Mouse (Mus musculus): Measurements from ENCODE around the gene Pea15a. TPM values are rescaled to one million over a fixed set of nuclear protein-coding genes. Genes with fewer than 3 reads are reported as not detected.
"Not testable (repeated sequence)": the region's sequence is repeated elsewhere in the genome, so short reads cannot be mapped to it uniquely, and the experiment has no call there.

Pea15a gene
- 378 and 415 TPM in 2 replicates for polyA plus RNA-seq (2015; fragmentation: Nextera tagmentation; extraction: Ambion mirVana)

- H3K36me3 ChIP-seq = no peaks in the 10 kb centered on the region
- ATAC-seq (ENCODE audit: low FRiP score) = peak; percentile 84
- H3K27me3 ChIP-seq (replicated peaks) = no peaks in the 10 kb centered on the region
- peak within 1 kb of the TSS; percentile 76 for H3K4me2 ChIP-seq
- 1% methylated on average over 36 of the region's 40 CpGs for WGBS
- H3K27ac ChIP-seq (replicated peaks) = peak within 1 kb of the TSS; percentile 93
- H3K9ac ChIP-seq (replicated peaks) = peak within 1 kb of the TSS; percentile 83
- peaks cover 55% of the 10 kb centered on the region for H3K4me1 ChIP-seq
- H3K9me3 ChIP-seq (replicated peaks) = no peaks in the 10 kb centered on the region
- H3K4me3 ChIP-seq (replicated peaks) = peak within 1 kb of the TSS; percentile 80
Observed at GRCm38 (mm10) chr1:172206141-172206917, at the start of gene Pea15a. TSS of gene Pea15a (minus strand) at chr1:172206804.

GRCm38 (mm10) chr1:172247679-172248078, 41.1 kb upstream of the Pea15a start:
- Histone ChIP-seq H3K9ac (replicated peaks) (no peak overlapping the region), H3K27me3 (replicated peaks) (peaks cover 3% of the 10 kb centered on the region; the same call in 1 of the 2 replicates), H3K36me3 (no peaks in the 10 kb centered on the region), H3K4me3 (replicated peaks) (no peak overlapping the region), H3K9me3 (replicated peaks) (no peaks in the 10 kb centered on the region), H3K4me2 (no peak overlapping the region), H3K4me1 (peaks cover 8% of the 10 kb centered on the region; the same call in 1 of the 2 replicates), H3K27ac (replicated peaks) (no peak overlapping the region)
- WGBS = 53% methylated on average over 2 of the region's 2 CpGs
- no peak for ATAC-seq (ENCODE audit: low FRiP score)

- Histone ChIP-seq H3K9ac (replicated peaks) (no peak overlapping the region), H3K27me3 (replicated peaks) (peaks cover 3% of the 10 kb centered on the region; the same call in 1 of the 2 replicates), H3K4me2 (no peak overlapping the region), H3K4me1 (peaks cover 8% of the 10 kb centered on the region; the same call in 1 of the 2 replicates), H3K4me3 (replicated peaks) (no peak overlapping the region), H3K27ac (replicated peaks) (no peak overlapping the region), H3K9me3 (replicated peaks) (no peaks in the 10 kb centered on the region), H3K36me3 (no peaks in the 10 kb centered on the region)
- no peak for ATAC-seq (ENCODE audit: low FRiP score)
- WGBS = 68% methylated on average over 4 of the region's 4 CpGs
Observed at GRCm38 (mm10) chr1:172247216-172247615, 40.6 kb upstream of the Pea15a start.

- not testable (repeated sequence) for H3K27me3 ChIP-seq (replicated peaks); ATAC-seq (ENCODE audit: low FRiP score); H3K4me3 ChIP-seq (replicated peaks); H3K27ac ChIP-seq (replicated peaks); H3K36me3 ChIP-seq; H3K9me3 ChIP-seq (replicated peaks); H3K9ac ChIP-seq (replicated peaks)
- Histone ChIP-seq H3K4me2 (peak overlapping the region; percentile 25), H3K4me1 (peaks cover 10% of the 10 kb centered on the region)
- 55% methylated on average over 23 of the region's 23 CpGs for WGBS
Observed at GRCm38 (mm10) chr1:172244645-172245044, 38.0 kb upstream of the Pea15a start.

- H3K4me2 ChIP-seq = peak overlapping the region; percentile 25
- H3K27me3 ChIP-seq (replicated peaks) = peaks cover 3% of the 10 kb centered on the region; the same call in 1 of the 2 replicates
- H3K9me3 ChIP-seq (replicated peaks) = no peaks in the 10 kb centered on the region
- no peak overlapping the region for H3K4me3 ChIP-seq (replicated peaks)
- ATAC-seq (ENCODE audit: low FRiP score) = no peak
- H3K27ac ChIP-seq (replicated peaks) = no peak overlapping the region
- H3K9ac ChIP-seq (replicated peaks) = no peak overlapping the region
- H3K4me1 ChIP-seq = peaks cover 10% of the 10 kb centered on the region
- 37% methylated on average over 16 of the region's 16 CpGs for WGBS
- H3K36me3 ChIP-seq = no peaks in the 10 kb centered on the region
Observed at GRCm38 (mm10) chr1:172243547-172244205, 37.1 kb upstream of the Pea15a start.

- 20% methylated on average over 2 of the region's 2 CpGs for WGBS
- Histone ChIP-seq H3K4me3 (replicated peaks) (no peak overlapping the region), H3K9me3 (replicated peaks) (no peaks in the 10 kb centered on the region), H3K4me2 (no peak overlapping the region), H3K4me1 (peaks cover 10% of the 10 kb centered on the region), H3K27me3 (replicated peaks) (peaks cover 3% of the 10 kb centered on the region; the same call in 1 of the 2 replicates), H3K36me3 (no peaks in the 10 kb centered on the region), H3K9ac (replicated peaks) (no peak overlapping the region), H3K27ac (replicated peaks) (no peak overlapping the region)
- no peak for ATAC-seq (ENCODE audit: low FRiP score)
Observed at GRCm38 (mm10) chr1:172242401-172242800, 35.8 kb upstream of the Pea15a start.

GRCm38 (mm10) chr1:172240945-172241708, 34.5 kb upstream of the Pea15a start:
- Histone ChIP-seq H3K4me2 (no peak overlapping the region), H3K9ac (replicated peaks) (no peak overlapping the region), H3K36me3 (no peaks in the 10 kb centered on the region), H3K9me3 (replicated peaks) (no peaks in the 10 kb centered on the region), H3K4me3 (replicated peaks) (no peak overlapping the region), H3K27ac (replicated peaks) (no peak overlapping the region), H3K4me1 (peaks cover 8% of the 10 kb centered on the region; the same call in 1 of the 2 replicates), H3K27me3 (replicated peaks) (peaks cover 3% of the 10 kb centered on the region; the same call in 1 of the 2 replicates)
- no peak for ATAC-seq (ENCODE audit: low FRiP score)
- 12% methylated on average over 6 of the region's 6 CpGs for WGBS

- 93% methylated on average over 1 of the region's 1 CpGs for WGBS
- ATAC-seq (ENCODE audit: low FRiP score) = no peak
- Histone ChIP-seq H3K36me3 (no peaks in the 10 kb centered on the region), H3K27ac (replicated peaks) (no peak overlapping the region), H3K4me1 (no peaks in the 10 kb centered on the region), H3K4me3 (replicated peaks) (no peak overlapping the region), H3K4me2 (no peak overlapping the region), H3K27me3 (replicated peaks) (no peaks in the 10 kb centered on the region), H3K9ac (replicated peaks) (no peak overlapping the region), H3K9me3 (replicated peaks) (no peaks in the 10 kb centered on the region)
Observed at GRCm38 (mm10) chr1:172229215-172229614, 22.6 kb upstream of the Pea15a start.

- no peaks in the 10 kb centered on the region for H3K4me1 ChIP-seq
- H3K4me2 ChIP-seq = no peak overlapping the region
- 82% methylated on average over 2 of the region's 2 CpGs for WGBS
- H3K9ac ChIP-seq (replicated peaks) = no peak overlapping the region
- H3K36me3 ChIP-seq = no peaks in the 10 kb centered on the region
- no peaks in the 10 kb centered on the region for H3K27me3 ChIP-seq (replicated peaks)
- H3K27ac ChIP-seq (replicated peaks) = no peak overlapping the region
- no peaks in the 10 kb centered on the region for H3K9me3 ChIP-seq (replicated peaks)
- no peak for ATAC-seq (ENCODE audit: low FRiP score)
- no peak overlapping the region for H3K4me3 ChIP-seq (replicated peaks)
Observed at GRCm38 (mm10) chr1:172228209-172228608, 21.6 kb upstream of the Pea15a start.

- ATAC-seq (ENCODE audit: low FRiP score) = no peak
- no peak overlapping the region for H3K4me3 ChIP-seq (replicated peaks)
- H3K9me3 ChIP-seq (replicated peaks) = no peaks in the 10 kb centered on the region
- no peak overlapping the region for H3K9ac ChIP-seq (replicated peaks)
- peaks cover 38% of the 10 kb centered on the region for H3K4me1 ChIP-seq
- WGBS = 55% methylated on average over 11 of the region's 11 CpGs
- no peaks in the 10 kb centered on the region for H3K27me3 ChIP-seq (replicated peaks)
- H3K36me3 ChIP-seq = no peaks in the 10 kb centered on the region
- no peak overlapping the region for H3K4me2 ChIP-seq
- H3K27ac ChIP-seq (replicated peaks) = peak overlapping the region; percentile 76; the same call in 1 of the 2 replicates
Observed at GRCm38 (mm10) chr1:172221297-172222063, 14.9 kb upstream of the Pea15a start.

- 42% methylated on average over 10 of the region's 10 CpGs for WGBS
- H3K9ac ChIP-seq (replicated peaks) = no peak overlapping the region
- no peaks in the 10 kb centered on the region for H3K36me3 ChIP-seq
- peaks cover 38% of the 10 kb centered on the region for H3K4me1 ChIP-seq
- H3K9me3 ChIP-seq (replicated peaks) = no peaks in the 10 kb centered on the region
- H3K27ac ChIP-seq (replicated peaks) = peak overlapping the region; percentile 76
- ATAC-seq (ENCODE audit: low FRiP score) = peak; percentile 22; the same call in 1 of the 2 replicates
- H3K4me3 ChIP-seq (replicated peaks) = no peak overlapping the region
- no peak overlapping the region; the same call in 1 of the 2 replicates for H3K4me2 ChIP-seq
- no peaks in the 10 kb centered on the region for H3K27me3 ChIP-seq (replicated peaks)
Observed at GRCm38 (mm10) chr1:172220414-172220813, 13.8 kb upstream of the Pea15a start.

Measured in neural tube, embryonic 15.5 days (tissue).